Mouse (Mus musculus) neural tube, embryonic 15.5 days (tissue): ENCODE results near the gene Abhd2. TPM values are rescaled to one million over a fixed set of nuclear protein-coding genes. Genes with fewer than 3 reads are reported as not detected.

Source experiments
- ATAC-seq: fragments of 200-750 bp; cut with Nextera tagmentation; 2 replicates; pipeline ENCODE4 v1.8.0; 2017; ENCODE audit warnings: mild to moderate bottlenecking, moderate TSS enrichment, moderate library complexity; ENCODE audit not compliant: low FRiP score
- H3K27ac ChIP-seq: fragments of 300-500 bp; sonication (generic); replicated peaks from 2 replicates; pipeline ENCODE4 v1.5.1; 2015; ENCODE audit warnings: mild to moderate bottlenecking, inconsistent platforms
- H3K27me3 ChIP-seq: fragments of 300-500 bp; sonication (generic); replicated peaks from 2 replicates; pipeline ENCODE4 v1.6.1; 2015; ENCODE audit warnings: inconsistent platforms
- H3K36me3 ChIP-seq: fragments of 300-500 bp; sonication (generic); 2 replicates; pipeline ENCODE4 v1.6.1; 2015; ENCODE audit warnings: inconsistent platforms
- H3K4me1 ChIP-seq: fragments of 300-500 bp; sonication (generic); 2 replicates; pipeline ENCODE4 v1.6.1; 2015; ENCODE audit warnings: inconsistent platforms
- H3K4me2 ChIP-seq: fragments of 300-500 bp; sonication (generic); 2 replicates; pipeline ENCODE4 v1.6.1; 2015; ENCODE audit warnings: inconsistent platforms, mild to moderate bottlenecking, moderate library complexity
- H3K4me3 ChIP-seq: fragments of 300-500 bp; sonication (generic); replicated peaks from 2 replicates; pipeline ENCODE4 v1.5.1; 2015; ENCODE audit warnings: mild to moderate bottlenecking, inconsistent platforms
- H3K9ac ChIP-seq: fragments of 300-500 bp; sonication (generic); replicated peaks from 2 replicates; pipeline ENCODE4 v1.6.1; 2015; ENCODE audit warnings: mild to moderate bottlenecking, inconsistent platforms
- H3K9me3 ChIP-seq: fragments of 300-500 bp; sonication (generic); replicated peaks from 2 replicates; pipeline ENCODE4 v1.6.1; 2016; ENCODE audit warnings: inconsistent platforms
- WGBS: fragments of 180-500 bp; shearing (Covaris S2); methylation state at CpG from one replicate; pipeline ENCODE4 v1.1.7; 2015; ENCODE audit warnings: mixed read lengths; 5-methylcytosine and 5-hydroxymethylcytosine counted together
- polyA plus RNA-seq: library from polyadenylated mRNA; unstranded; fragments of >200 nt; fragmentation: Nextera tagmentation; extraction: Ambion mirVana; gene quantifications from 2 replicates; pipeline ENCODE4 v1.2.1, GENCODE M21; 2015

The Abhd2 gene
- polyA plus RNA-seq, 1 experiment from 2014 or later: 15.6 TPM

GRCm38 (mm10) chr7:79371321-79371879, 98.4 kb downstream of the Abhd2 start:
- Histone ChIP-seq H3K4me2 (no peak overlapping the region), H3K36me3 (no peaks in the 10 kb centered on the region), H3K9ac (no peak overlapping the region), H3K4me3 (no peak overlapping the region), H3K27ac (no peak overlapping the region), H3K4me1 (no peaks in the 10 kb centered on the region), H3K9me3 (no peaks in the 10 kb centered on the region), H3K27me3 (no peaks in the 10 kb centered on the region)
- WGBS: 43% methylated on average over 10 of the region's 10 CpGs
- ATAC-seq: peak; percentile 65; the same call in 1 of the 2 replicates

DNA sequence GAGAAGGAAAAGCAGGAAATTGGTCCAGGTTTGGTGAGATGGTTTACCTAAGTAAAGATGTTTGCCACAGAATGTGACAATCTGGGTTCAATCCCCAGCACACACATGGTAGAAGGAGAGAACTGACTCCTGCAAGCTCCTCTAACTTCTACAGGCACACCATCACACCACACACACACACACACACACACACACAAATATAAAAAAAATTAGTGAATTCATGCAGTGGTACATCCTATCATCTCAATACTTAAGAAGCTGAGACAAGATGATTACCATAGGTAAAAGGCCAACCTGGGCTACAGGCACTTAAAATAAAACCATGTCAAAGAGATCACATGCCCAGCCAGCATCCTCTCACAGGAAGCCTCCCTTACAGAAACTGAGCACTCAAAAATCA, 101.0 kb downstream of the Abhd2 start:
- Histone ChIP-seq H3K9me3 (no peaks in the 10 kb centered on the region), H3K4me2 (no peak overlapping the region), H3K4me1 (no peaks in the 10 kb centered on the region), H3K4me3 (no peak overlapping the region), H3K36me3 (no peaks in the 10 kb centered on the region), H3K27me3 (no peaks in the 10 kb centered on the region), H3K27ac (no peak overlapping the region), H3K9ac (no peak overlapping the region)
- ATAC-seq: no peak

DNA sequence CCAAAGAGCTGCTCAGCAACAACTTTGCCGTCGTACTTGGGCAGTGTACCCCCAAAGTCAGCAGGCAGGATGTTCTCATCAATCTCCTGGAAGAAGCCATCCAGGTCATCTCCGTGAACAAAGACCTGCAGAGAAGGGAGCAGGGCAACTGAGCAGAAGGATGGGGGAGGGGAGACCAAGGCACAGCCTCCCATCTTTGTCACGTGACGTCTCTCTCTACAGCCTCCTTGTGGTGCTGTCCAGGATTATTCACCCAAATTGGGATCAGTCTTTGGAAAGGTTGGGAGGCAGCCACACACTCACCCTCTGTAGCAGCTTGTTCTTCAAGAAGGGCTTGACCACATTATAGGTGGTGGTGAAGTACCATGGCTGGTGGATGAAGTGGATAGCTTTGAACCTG, 102.6 kb downstream of the Abhd2 start:
- H3K36me3 ChIP-seq: no peaks in the 10 kb centered on the region
- ATAC-seq: no peak
- no peak overlapping the region for H3K4me3 ChIP-seq
- H3K4me2 ChIP-seq: no peak overlapping the region
- 72% methylated on average over 5 of the region's 5 CpGs for WGBS
- no peak overlapping the region for H3K27ac ChIP-seq
- H3K9me3 ChIP-seq: no peaks in the 10 kb centered on the region
- no peaks in the 10 kb centered on the region for H3K27me3 ChIP-seq
- H3K4me1 ChIP-seq: no peaks in the 10 kb centered on the region
- H3K9ac ChIP-seq: no peak overlapping the region

DNA sequence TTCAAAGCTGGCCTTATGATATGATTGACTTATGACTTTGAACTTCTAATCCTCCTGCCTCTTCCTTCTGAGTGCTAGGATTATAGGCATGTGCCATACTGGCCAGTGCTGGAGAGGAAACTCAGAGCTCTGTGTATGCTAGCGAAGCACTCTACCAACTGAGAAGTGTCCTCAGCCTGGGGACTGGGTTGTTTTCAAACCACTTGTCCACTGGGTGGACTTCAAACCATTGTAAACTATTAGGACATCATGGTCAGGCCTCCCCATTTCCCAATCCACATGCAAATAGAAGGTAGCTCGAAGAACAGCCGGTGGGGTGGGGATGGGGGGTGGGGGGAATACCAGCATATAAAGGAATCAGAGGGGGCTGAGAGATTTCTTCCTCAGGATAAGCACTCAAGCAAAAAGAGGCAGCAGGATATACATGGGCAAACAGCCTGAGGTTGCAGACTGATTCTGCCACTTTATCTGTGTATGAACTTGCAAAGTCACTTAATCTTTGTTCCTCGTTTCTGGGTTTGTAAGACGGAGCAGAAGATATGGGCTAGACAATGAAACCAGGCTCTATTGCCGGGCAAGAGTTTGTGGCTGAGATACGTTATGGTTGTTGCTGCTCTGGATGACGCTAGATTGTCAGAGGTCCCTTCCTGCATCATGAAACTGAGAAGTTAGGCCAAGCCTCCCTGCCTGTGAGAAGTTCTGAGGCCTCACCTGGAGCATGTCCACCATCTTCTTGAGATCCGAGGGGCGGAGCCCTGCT, 103.7 kb downstream of the Abhd2 start:
- H3K4me2 ChIP-seq: no peak overlapping the region

GRCm38 (mm10) chr7:79386422-79387133, 113.6 kb downstream of the Abhd2 start, which contains the start of gene Rlbp1:
Rlbp1 (minus strand) TSS chr7:79387048.
- Histone ChIP-seq H3K4me2 (0 out of 2 replicates have a peak within 1 kb of the TSS, but pooled peaks have one; percentile 7), H3K27me3 (no peaks in the 10 kb centered on the region), H3K4me3 (no peak within 1 kb of the TSS), H3K27ac (peak within 1 kb of the TSS; percentile 65), H3K9me3 (no peaks in the 10 kb centered on the region), H3K4me1 (peaks cover 7% of the 10 kb centered on the region), H3K36me3 (no peaks in the 10 kb centered on the region), H3K9ac (no peak within 1 kb of the TSS)
- 62% methylated on average over 16 of the region's 16 CpGs for WGBS
- ATAC-seq: peak; percentile 65; the same call in 1 of the 2 replicates

More for the DNA sequence above, 103.7 kb downstream of the Abhd2 start:
- Histone ChIP-seq H3K9me3 (no peaks in the 10 kb centered on the region), H3K9ac (no peak overlapping the region), H3K36me3 (no peaks in the 10 kb centered on the region), H3K4me1 (no peaks in the 10 kb centered on the region), H3K27me3 (no peaks in the 10 kb centered on the region), H3K4me3 (no peak overlapping the region), H3K27ac (no peak overlapping the region)
- 92% methylated on average over 10 of the region's 10 CpGs for WGBS
- ATAC-seq: no peak

DNA sequence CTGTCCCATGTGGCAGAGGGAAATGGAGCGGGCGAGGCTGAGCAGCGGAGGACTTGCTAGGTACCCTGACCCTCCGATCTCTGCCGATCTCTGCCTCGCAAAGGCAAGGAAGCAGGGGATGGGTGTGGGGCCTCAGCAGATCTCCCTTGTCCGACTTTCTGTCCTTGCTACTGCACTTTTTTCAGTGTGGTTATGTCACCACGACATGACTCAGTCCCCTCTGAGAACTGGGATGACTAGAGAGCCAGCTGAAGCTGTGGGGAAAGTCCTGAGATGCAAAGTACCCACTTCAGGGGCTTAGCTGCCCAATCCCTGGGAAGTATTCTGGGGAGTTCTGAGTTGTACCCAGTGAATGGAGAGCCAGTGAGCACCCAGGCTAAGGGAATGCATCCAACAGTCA, 114.1 kb downstream of the Abhd2 start:
- 74% methylated on average over 8 of the region's 8 CpGs for WGBS
- no peaks in the 10 kb centered on the region for H3K36me3 ChIP-seq
- peak overlapping the region; percentile 42; the same call in 1 of the 2 replicates for H3K27ac ChIP-seq
- H3K4me2 ChIP-seq: no peak overlapping the region
- no peak overlapping the region for H3K9ac ChIP-seq
- no peaks in the 10 kb centered on the region for H3K27me3 ChIP-seq
- H3K4me1 ChIP-seq: peaks cover 9% of the 10 kb centered on the region
- H3K4me3 ChIP-seq: no peak overlapping the region
- no peaks in the 10 kb centered on the region for H3K9me3 ChIP-seq
- no peak for ATAC-seq

GRCm38 (mm10) chr7:79387991-79388390, 115.0 kb downstream of the Abhd2 start:
- H3K4me2 ChIP-seq: no peak overlapping the region
- H3K4me1 ChIP-seq: peaks cover 16% of the 10 kb centered on the region
- no peaks in the 10 kb centered on the region for H3K36me3 ChIP-seq
- no peaks in the 10 kb centered on the region for H3K27me3 ChIP-seq
- H3K27ac ChIP-seq: 0 out of 2 replicates have a peak overlapping the region, but pooled peaks have one; percentile 33
- H3K4me3 ChIP-seq: no peak overlapping the region
- H3K9ac ChIP-seq: no peak overlapping the region
- H3K9me3 ChIP-seq: no peaks in the 10 kb centered on the region
- ATAC-seq: no peak
- 60% methylated on average over 7 of the region's 7 CpGs for WGBS

DNA sequence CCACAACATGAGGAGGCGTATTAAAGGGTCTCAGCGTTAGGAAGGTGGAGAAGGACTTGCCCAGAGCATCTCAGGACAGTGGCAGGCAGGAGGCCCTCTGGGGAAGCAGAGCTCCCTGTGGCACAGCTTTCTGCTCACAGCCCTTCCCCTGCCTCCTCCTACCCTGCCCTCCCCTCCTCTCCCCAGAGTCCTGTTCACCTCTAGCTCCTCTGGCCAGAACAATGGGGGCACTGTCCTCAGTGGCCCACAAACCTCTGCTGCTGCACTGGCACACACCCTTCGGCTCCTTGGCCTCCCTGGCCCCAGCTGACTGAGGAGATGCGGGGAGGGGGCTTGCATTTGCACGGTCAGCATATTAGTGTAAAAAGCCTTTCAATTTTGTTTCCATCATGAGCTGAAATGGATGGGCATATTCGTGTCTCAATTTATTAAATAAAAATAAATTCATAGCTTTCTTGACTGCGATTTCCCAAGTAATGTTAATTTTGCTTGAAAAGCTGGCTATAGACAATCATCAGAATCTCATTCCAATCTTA, 115.7 kb downstream of the Abhd2 start:
- H3K4me3 ChIP-seq: no peak overlapping the region
- H3K9me3 ChIP-seq: no peaks in the 10 kb centered on the region
- H3K4me1 ChIP-seq: peaks cover 16% of the 10 kb centered on the region
- no peak overlapping the region for H3K9ac ChIP-seq
- no peaks in the 10 kb centered on the region for H3K36me3 ChIP-seq
- no peak overlapping the region for H3K4me2 ChIP-seq
- 63% methylated on average over 7 of the region's 7 CpGs for WGBS
- H3K27ac ChIP-seq: no peak overlapping the region
- 0 out of 2 replicates have a peak, but pooled peaks have one; percentile 11 for ATAC-seq
- no peaks in the 10 kb centered on the region for H3K27me3 ChIP-seq

- H3K4me2 ChIP-seq: no peak overlapping the region
- H3K9me3 ChIP-seq: no peaks in the 10 kb centered on the region
- no peaks in the 10 kb centered on the region for H3K36me3 ChIP-seq
- H3K4me3 ChIP-seq: no peak overlapping the region
- no peak overlapping the region for H3K9ac ChIP-seq
- ATAC-seq: no peak
- WGBS: 83% methylated on average over 5 of the region's 5 CpGs
- H3K27me3 ChIP-seq: no peaks in the 10 kb centered on the region
- H3K4me1 ChIP-seq: peaks cover 16% of the 10 kb centered on the region
- H3K27ac ChIP-seq: no peak overlapping the region
Measured at GRCm38 (mm10) chr7:79390141-79390708, 117.2 kb downstream of the Abhd2 start.

- ATAC-seq: no peak
- peak overlapping the region; percentile 86 for H3K27ac ChIP-seq
- peak overlapping the region; percentile 99 for H3K4me2 ChIP-seq
- WGBS: 17% methylated on average over 3 of the region's 3 CpGs
- peak overlapping the region; percentile 61 for H3K4me3 ChIP-seq
- H3K36me3 ChIP-seq: no peaks in the 10 kb centered on the region
- no peaks in the 10 kb centered on the region for H3K9me3 ChIP-seq
- H3K4me1 ChIP-seq: peaks cover 16% of the 10 kb centered on the region
- H3K9ac ChIP-seq: peak overlapping the region; percentile 70
- H3K27me3 ChIP-seq: no peaks in the 10 kb centered on the region
Measured at GRCm38 (mm10) chr7:79391471-79391870, 118.5 kb downstream of the Abhd2 start.

GRCm38 (mm10) chr7:79391883-79392649, 119.1 kb downstream of the Abhd2 start, which contains the start of gene Fanci:
Fanci (plus strand) TSS chr7:79391929.
- H3K9me3 ChIP-seq: no peaks in the 10 kb centered on the region
- H3K4me3 ChIP-seq: peak within 1 kb of the TSS; percentile 61
- no peaks in the 10 kb centered on the region for H3K27me3 ChIP-seq
- under 1% methylated on average over 44 of the region's 44 CpGs for WGBS
- ATAC-seq: peak; percentile 92
- H3K27ac ChIP-seq: peak within 1 kb of the TSS; percentile 86
- H3K4me2 ChIP-seq: peak within 1 kb of the TSS; percentile 99
- H3K4me1 ChIP-seq: peaks cover 16% of the 10 kb centered on the region
- no peaks in the 10 kb centered on the region for H3K36me3 ChIP-seq
- peak within 1 kb of the TSS; percentile 70 for H3K9ac ChIP-seq
